Mouse (Mus musculus) intestine, embryonic 14.5 days (tissue): Measurements from ENCODE around the gene Mmd. TPM values are rescaled to one million over a fixed set of nuclear protein-coding genes. Genes with fewer than 3 reads are reported as not detected.

Experiments
- ATAC-seq: fragments of 200-750 bp; cut with Nextera tagmentation; replicated peaks from 2 replicates; pipeline ENCODE4 v1.8.0; 2017; ENCODE audit warnings: low read depth, moderate number of reproducible peaks, moderate TSS enrichment, moderate library complexity; ENCODE audit not compliant: low FRiP score, low TSS enrichment
- DNase-seq: peaks from one replicate; pipeline ENCODE4 v3.0.0-alpha.2; 2018; ENCODE audit warnings: low spot score
- H3K27ac ChIP-seq: fragments of 300-500 bp; sonication (generic); 2 replicates; pipeline ENCODE4 v1.5.1; 2014; ENCODE audit warnings: low read depth, mild to moderate bottlenecking, control low read depth
- H3K27me3 ChIP-seq: fragments of 300-500 bp; sonication (generic); replicated peaks from 2 replicates; pipeline ENCODE4 v1.6.1; 2014; ENCODE audit warnings: low read length, control low read depth; ENCODE audit not compliant: control insufficient read depth, insufficient read depth
- H3K36me3 ChIP-seq: fragments of 300-500 bp; sonication (generic); 2 replicates; pipeline ENCODE4 v1.6.1; 2014; ENCODE audit warnings: low read length, control low read depth; ENCODE audit not compliant: control insufficient read depth, insufficient read depth
- H3K4me1 ChIP-seq: fragments of 300-500 bp; sonication (generic); replicated peaks from 2 replicates; pipeline ENCODE4 v1.6.1; 2014; ENCODE audit warnings: low read length, control low read depth, mixed read lengths; ENCODE audit not compliant: control insufficient read depth, insufficient read depth
- H3K4me2 ChIP-seq: fragments of 300-500 bp; sonication (generic); 2 replicates; pipeline ENCODE4 v1.6.1; 2014; ENCODE audit warnings: low read length
- H3K4me3 ChIP-seq: fragments of 300-500 bp; sonication (generic); 2 replicates; pipeline ENCODE4 v1.5.1; 2014; ENCODE audit warnings: low read depth, low read length, control low read depth, mixed read lengths
- H3K9ac ChIP-seq: fragments of 300-500 bp; sonication (generic); 2 replicates; pipeline ENCODE4 v1.6.1; 2014; ENCODE audit warnings: mild to moderate bottlenecking, low read length
- H3K9me3 ChIP-seq: fragments of 300-500 bp; sonication (generic); 2 replicates; pipeline ENCODE4 v1.6.1; 2016; ENCODE audit warnings: low read length, control low read depth; ENCODE audit not compliant: control insufficient read depth
- WGBS: fragments of 180-500 bp; shearing (Covaris S2); extraction: QIAGEN DNeasy Blood & Tissue Kit; methylation state at CpG from one replicate; pipeline ENCODE4 v1.1.7; 2014; 5-methylcytosine and 5-hydroxymethylcytosine counted together
- polyA plus RNA-seq: library from polyadenylated mRNA; unstranded; fragments of >200 nt; fragmentation: Nextera tagmentation; extraction: Ambion mirVana; gene quantifications from 2 replicates; pipeline ENCODE4 v1.2.1, GENCODE M21; 2014

The Mmd gene
- polyA plus RNA-seq, 1 experiment from 2014 or later = 35.5 TPM

DNA sequence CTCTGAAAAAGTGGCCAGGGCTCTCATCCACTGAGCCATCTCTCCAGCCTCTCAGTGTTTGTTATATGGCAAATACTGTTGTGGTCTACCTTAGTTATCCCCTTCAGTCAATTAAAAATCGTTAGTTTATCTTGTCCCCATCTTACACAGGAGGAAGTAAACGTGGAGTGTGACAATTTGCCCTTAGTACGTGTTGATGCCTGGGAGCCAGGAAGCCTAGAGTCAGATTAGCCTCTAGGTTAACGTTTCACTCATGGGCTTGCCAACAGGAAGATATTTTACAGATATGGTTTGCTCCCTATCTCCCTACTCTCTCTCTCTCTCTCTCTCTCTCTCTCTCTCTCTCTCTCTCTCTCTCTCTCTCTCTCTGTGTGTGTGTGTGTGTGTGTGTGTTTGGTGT, 33.9 kb downstream of the Mmd start:
- DNase-seq = no peak
- no peak overlapping the region for H3K9ac ChIP-seq
- H3K27ac ChIP-seq = no peak overlapping the region
- WGBS = 54% methylated on average over 4 of the region's 4 CpGs
- H3K4me2 ChIP-seq = no peak overlapping the region
- no peaks in the 10 kb centered on the region for H3K27me3 ChIP-seq
- no peak overlapping the region for H3K4me3 ChIP-seq
- H3K9me3 ChIP-seq = no peaks in the 10 kb centered on the region
- ATAC-seq = no peak
- no peaks in the 10 kb centered on the region for H3K36me3 ChIP-seq
- no peaks in the 10 kb centered on the region for H3K4me1 ChIP-seq

DNA sequence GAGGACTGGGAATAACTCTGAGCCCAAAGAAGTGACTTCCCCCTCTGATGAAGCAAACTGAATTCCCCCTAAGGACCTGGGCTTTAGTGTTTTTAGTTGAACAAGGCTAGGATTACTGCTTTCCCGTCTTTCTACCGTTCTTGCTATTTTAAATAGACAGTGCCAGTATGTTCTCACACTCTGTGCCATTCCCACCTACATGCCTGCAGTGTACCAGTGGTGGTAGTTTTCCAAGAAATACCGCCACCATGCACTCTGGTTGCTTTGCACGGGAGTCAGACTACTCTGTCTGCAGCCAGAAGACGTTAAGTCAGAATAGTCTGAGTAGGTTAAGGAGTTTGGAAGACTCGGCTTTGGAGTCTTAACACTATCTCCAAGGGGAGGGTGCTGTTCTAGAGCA, 34.3 kb downstream of the Mmd start:
- H3K4me1 ChIP-seq = no peaks in the 10 kb centered on the region
- no peak overlapping the region for H3K4me3 ChIP-seq
- DNase-seq = no peak
- no peak overlapping the region for H3K27ac ChIP-seq
- no peaks in the 10 kb centered on the region for H3K27me3 ChIP-seq
- ATAC-seq = no peak
- 77% methylated on average over 6 of the region's 6 CpGs for WGBS
- no peak overlapping the region for H3K4me2 ChIP-seq
- H3K36me3 ChIP-seq = no peaks in the 10 kb centered on the region
- H3K9me3 ChIP-seq = no peaks in the 10 kb centered on the region
- H3K9ac ChIP-seq = no peak overlapping the region

DNA sequence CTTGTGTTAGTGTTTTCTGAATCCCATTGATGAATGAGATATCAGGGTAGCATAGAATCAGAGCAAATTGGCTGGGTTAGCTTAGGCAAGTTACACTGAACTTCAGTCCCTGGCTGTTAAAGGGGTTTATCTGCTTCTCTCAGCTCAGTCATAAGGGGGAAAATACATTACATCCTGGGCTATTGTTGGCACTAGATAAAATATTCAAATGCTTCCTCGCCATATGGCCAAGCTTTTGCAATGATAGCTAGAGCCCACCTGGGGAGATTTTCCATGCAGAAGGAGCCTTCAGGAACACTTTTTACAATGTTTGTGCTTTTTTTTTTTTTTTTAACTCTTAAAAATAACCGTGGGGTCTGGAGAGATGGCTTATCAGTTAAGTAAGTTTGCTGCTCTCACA, 34.8 kb downstream of the Mmd start:
- no peaks in the 10 kb centered on the region for H3K36me3 ChIP-seq
- no peak overlapping the region for H3K27ac ChIP-seq
- WGBS = 46% methylated on average over 2 of the region's 2 CpGs
- no peaks in the 10 kb centered on the region for H3K27me3 ChIP-seq
- no peak overlapping the region for H3K4me2 ChIP-seq
- DNase-seq = no peak
- no peak for ATAC-seq
- H3K9ac ChIP-seq = no peak overlapping the region
- no peak overlapping the region for H3K4me3 ChIP-seq
- H3K4me1 ChIP-seq = no peaks in the 10 kb centered on the region
- no peaks in the 10 kb centered on the region for H3K9me3 ChIP-seq

DNA sequence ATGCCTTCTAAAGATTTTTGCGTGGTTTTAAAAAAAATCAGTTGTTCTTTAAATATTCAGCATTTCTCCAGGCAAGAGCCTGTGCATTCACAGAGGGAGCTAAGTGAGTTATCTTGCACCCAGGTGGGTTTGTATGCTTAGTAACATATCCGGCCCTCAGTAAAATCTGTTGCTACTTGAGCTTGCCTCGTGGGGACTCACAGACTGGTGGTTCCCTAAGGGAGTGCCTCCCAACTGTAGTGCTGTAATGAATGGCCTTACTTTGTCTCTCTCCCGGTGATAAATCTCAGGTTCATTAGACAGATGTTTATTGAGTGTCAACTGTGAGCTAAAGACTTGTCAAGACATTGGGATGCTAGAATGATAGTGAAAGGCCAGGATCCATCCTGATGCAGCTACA, 35.4 kb downstream of the Mmd start:
- Histone ChIP-seq H3K4me1 (no peaks in the 10 kb centered on the region), H3K27ac (no peak overlapping the region), H3K4me3 (no peak overlapping the region), H3K27me3 (no peaks in the 10 kb centered on the region), H3K9me3 (no peaks in the 10 kb centered on the region), H3K4me2 (no peak overlapping the region), H3K36me3 (no peaks in the 10 kb centered on the region), H3K9ac (no peak overlapping the region)
- no peak for ATAC-seq
- WGBS = 41% methylated on average over 4 of the region's 4 CpGs
- no peak for DNase-seq

DNA sequence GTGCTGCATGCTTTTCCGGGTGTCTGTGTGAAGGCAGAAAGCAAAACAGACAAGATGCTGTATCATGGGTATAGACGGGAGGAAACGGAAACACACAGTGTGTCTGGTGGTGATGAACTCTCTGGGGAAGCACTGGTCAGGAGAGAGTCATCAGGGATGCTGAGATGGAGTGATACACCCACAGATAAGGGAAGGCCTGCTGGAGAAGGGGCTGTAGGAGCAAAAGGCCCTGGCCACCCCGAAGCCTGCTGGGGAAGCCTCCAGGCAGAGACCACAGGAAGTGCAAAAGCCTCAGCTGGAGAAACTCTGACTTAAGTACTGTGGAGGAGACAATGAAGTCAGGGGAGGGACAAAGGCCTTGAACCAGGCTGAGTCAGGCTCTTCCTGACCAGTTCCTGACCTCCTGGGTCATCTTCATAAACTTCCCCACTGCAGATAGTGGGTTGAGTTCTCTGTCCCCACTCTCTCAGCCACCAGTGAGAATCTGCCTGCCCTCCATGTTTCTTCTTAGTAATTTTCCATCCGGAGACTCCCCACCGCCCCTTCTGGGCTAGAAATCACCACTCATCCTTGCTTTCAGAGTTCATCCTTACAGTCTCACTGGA, 37.4 kb downstream of the Mmd start:
- Histone ChIP-seq H3K9ac (no peak overlapping the region), H3K4me1 (no peaks in the 10 kb centered on the region), H3K4me2 (no peak overlapping the region), H3K4me3 (no peak overlapping the region), H3K27ac (no peak overlapping the region), H3K9me3 (no peaks in the 10 kb centered on the region), H3K36me3 (no peaks in the 10 kb centered on the region), H3K27me3 (no peaks in the 10 kb centered on the region)
- no peak for ATAC-seq
- WGBS = 80% methylated on average over 6 of the region's 6 CpGs
- peak; percentile 28 for DNase-seq

DNA sequence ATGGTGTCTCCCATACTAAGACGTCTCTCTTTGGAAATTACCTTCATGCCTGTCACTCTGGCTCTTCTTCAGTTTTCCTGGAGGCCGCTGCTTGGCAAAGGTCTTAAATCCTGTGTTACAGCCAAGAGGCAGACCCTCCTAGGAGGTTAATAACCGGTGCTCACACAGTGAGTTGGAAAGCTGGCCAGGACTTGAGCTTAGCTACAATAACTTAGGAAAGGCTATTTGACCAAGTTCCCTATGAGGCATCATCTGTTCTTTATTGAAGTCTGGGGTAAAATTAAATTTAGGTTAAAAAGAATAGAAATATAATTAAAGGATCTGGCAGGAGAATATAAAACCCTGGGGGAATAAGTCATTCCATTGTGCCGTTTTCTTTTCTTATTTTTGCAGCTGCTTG, 41.9 kb downstream of the Mmd start:
- ATAC-seq = no peak
- Histone ChIP-seq H3K27me3 (no peaks in the 10 kb centered on the region), H3K4me3 (no peak overlapping the region), H3K27ac (no peak overlapping the region), H3K36me3 (no peaks in the 10 kb centered on the region), H3K4me2 (no peak overlapping the region), H3K9me3 (no peaks in the 10 kb centered on the region), H3K9ac (no peak overlapping the region), H3K4me1 (no peaks in the 10 kb centered on the region)
- 73% methylated on average over 4 of the region's 4 CpGs for WGBS
- no peak for DNase-seq

DNA sequence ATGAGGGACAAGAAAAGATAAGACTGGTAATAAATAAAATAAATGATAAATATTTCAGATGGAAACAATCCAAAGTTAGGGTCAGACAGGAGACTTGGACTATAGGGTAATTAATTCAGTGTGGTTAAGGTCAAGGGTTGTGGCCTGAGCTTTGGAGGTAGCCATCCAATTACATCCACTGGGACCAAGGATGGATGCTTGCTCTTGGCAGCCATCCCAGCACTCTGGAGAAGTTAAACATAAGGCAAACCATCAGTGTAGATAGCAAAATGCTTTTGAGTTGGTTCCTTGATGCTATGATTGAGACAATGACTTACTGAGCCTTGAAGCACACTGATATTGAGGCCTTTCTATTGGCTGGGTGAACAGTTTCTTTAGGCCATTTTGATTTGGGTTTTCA, 43.5 kb downstream of the Mmd start:
- H3K36me3 ChIP-seq = no peaks in the 10 kb centered on the region

DNA sequence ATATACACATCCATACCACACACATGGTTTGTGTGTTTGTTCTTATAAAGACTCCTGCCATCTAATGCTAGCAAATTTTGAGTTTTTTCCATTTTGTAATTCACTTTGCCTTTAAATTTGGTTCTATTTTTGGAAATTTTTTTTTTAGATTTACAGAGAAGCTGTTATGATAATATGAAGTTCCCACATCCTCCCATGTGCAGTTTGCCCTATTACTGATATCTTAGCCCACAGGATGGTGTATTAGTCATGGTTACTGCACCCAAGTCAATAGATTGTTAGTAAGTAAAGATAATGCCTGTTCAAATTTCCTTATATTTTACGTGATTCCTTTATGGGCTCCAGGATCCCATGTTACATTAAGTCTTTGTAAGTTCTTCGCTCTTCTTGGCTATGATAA, 45.4 kb downstream of the Mmd start:
- Histone ChIP-seq H3K9me3 (no peaks in the 10 kb centered on the region), H3K27ac (no peak overlapping the region), H3K4me3 (no peak overlapping the region), H3K4me2 (no peak overlapping the region), H3K36me3 (no peaks in the 10 kb centered on the region), H3K9ac (no peak overlapping the region), H3K27me3 (no peaks in the 10 kb centered on the region), H3K4me1 (no peaks in the 10 kb centered on the region)
- ATAC-seq = no peak
- DNase-seq = no peak
- 94% methylated on average over 2 of the region's 2 CpGs for WGBS

More for the DNA sequence above, 43.5 kb downstream of the Mmd start:
- Histone ChIP-seq H3K9me3 (no peaks in the 10 kb centered on the region), H3K4me3 (no peak overlapping the region), H3K4me2 (no peak overlapping the region), H3K4me1 (no peaks in the 10 kb centered on the region), H3K9ac (no peak overlapping the region), H3K27me3 (no peaks in the 10 kb centered on the region), H3K27ac (no peak overlapping the region)
- no peak for DNase-seq
- no peak for ATAC-seq

DNA sequence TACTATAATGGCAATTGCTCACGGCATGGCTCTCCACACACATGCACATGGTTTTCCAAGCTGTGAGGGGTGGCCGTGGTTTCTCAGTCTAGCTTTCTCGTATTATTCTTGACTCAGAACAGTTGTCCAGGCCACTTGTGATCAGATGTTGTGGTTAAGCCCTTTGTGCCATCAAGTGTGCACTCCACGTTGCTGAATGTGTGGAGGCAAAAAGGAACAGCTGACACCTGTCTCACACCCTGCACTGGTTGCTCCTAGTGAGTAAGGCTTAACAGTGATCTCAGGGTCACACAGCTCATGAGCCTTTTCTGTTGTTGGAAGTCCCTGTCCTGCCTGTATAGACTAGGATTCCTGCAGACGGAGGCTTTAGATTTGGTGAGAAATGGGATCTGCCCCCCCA, 56.8 kb downstream of the Mmd start:
- no peak overlapping the region for H3K4me2 ChIP-seq
- no peak overlapping the region for H3K27ac ChIP-seq
- no peaks in the 10 kb centered on the region for H3K9me3 ChIP-seq
- H3K4me3 ChIP-seq = no peak overlapping the region
- no peaks in the 10 kb centered on the region for H3K27me3 ChIP-seq
- H3K36me3 ChIP-seq = no peaks in the 10 kb centered on the region
- no peaks in the 10 kb centered on the region for H3K4me1 ChIP-seq
- no peak overlapping the region for H3K9ac ChIP-seq
- ATAC-seq (no peak), DNase-seq (peak; percentile 36)
- 90% methylated on average over 5 of the region's 5 CpGs for WGBS
